Mouse (Mus musculus) erythroblast, adult 5-6 weeks (primary cell): ENCODE data around the gene Ptpn14. TPM values are rescaled to one million over a fixed set of nuclear protein-coding genes. Genes with fewer than 3 reads are reported as not detected.

Experiments used
- ATAC-seq: replicated peaks from 2 replicates; pipeline ENCODE4 v1.8.0; 2016; ENCODE audit warnings: moderate number of reproducible peaks, mild to moderate bottlenecking, moderate TSS enrichment, inconsistent platforms; ENCODE audit not compliant: poor library complexity, low FRiP score, severe bottlenecking
- total RNA-seq, 2 experiments: library from RNA; stranded (forward) in 1 of 2; stranded (reverse) in 1 of 2; fragments of 150-400 nt in 1 of 2; fragments of 200-764, 138-1000 nt in 1 of 2; gene quantifications; 2 replicates each; pipeline versions ENCODE4 v1.2.3 to v1.2.4; 2015 to 2017; ENCODE audit warnings: low replicate concordance in 2 of 2

Ptpn14 gene
- total RNA-seq, 2 experiments from 2014 or later, result 1.3 to 1.5 TPM

DNA sequence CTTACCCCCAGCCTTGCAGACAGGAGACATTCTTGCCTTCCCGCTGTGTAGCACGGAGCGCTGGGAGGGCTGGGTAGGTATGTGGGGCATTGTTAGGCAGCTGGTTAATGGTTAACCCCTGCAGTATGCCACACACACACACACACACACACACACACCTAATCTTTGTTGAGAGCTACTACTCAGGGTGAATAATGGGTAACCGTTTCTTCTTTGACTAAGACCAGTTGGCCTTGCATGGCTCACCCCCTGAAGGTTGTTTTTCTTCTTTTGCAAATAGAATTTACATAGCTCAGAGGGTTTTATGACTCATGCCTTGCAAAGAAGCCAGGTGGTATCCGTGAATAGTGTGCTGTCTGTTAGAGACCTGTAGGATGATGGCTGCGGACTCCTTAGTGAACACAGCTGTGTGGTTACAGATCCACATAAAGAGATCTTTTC, 33.5 kb downstream of the Ptpn14 start:
- no peak for ATAC-seq

DNA sequence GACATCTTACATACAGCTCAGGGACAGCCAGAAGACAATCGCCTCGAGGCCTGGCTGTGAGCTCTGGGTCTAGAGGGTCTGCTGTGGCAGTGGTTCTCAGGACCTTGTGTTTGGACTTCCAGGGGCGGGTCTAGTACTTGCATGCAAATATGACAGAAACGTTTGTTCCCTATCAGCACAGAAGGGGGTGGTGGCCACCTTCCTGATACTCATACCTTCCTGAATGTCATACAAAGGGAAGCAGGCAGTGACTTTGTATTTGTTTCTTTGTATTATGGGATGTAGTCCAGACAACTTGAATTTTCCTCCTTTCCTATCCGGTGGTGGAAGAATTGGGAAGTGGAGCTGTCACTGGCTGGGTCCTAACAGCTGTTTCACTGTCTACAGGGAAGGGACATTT, 36.2 kb downstream of the Ptpn14 start:
- no peak for ATAC-seq

DNA sequence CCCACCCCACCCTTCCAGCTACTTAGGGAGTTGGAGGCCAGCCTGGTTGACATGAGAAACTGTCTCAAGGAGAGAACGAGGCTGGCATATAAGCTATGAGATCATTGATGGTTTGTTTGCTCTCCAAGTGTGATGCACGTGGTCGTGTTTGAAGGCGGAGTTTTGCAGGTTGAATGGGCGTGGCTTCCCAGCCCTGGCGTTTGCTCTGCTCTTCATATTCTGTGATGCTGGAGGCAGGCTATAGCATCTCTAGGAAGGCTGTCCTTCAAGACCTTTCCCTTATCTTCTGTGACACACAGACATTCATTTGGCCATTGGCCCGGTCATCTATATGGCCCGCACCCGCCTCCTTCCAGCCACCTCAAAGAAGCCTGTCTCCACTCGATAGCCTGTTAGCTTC, 39.1 kb downstream of the Ptpn14 start:
- peak; percentile 84 for ATAC-seq

DNA sequence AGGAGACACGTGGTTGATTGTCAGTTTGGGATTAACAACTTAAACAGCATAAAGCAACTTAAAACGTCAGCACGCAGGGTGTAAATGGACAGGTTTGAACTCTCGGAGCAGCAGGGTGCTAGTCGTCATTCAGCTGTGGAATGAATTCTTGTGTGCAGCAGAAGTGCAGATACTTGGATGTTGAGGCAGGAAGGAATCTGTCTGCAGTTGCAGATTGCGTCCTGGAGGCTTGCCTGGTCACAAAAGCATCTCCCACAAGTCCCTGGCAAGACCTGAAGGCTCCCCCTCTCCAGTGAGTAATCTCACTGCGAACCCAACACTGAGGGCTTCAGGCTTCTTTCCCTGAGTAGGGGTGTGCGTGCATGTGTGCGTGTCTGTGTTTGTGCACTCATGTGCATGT, 39.8 kb downstream of the Ptpn14 start:
- ATAC-seq, result no peak

DNA sequence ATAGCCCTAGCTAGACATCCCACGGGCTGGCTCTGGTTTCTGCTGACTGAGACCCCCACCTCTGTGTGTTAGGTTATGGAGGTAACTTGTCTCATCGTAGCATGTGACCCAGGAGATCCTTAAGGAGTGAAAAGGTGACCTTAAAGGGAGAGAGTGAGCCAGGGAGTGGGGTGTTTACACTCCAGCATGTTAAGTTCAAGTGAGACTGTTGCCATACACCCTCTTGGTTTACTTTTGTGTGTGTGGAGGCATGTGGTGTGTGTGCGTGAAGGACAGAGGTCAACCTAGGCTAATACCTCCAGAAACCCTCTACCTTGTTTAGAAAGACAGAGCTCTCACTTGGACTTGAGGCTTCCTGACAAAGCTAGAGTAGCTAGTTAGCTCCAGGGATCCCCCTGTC, 42.4 kb downstream of the Ptpn14 start:
- ATAC-seq, result no peak

DNA sequence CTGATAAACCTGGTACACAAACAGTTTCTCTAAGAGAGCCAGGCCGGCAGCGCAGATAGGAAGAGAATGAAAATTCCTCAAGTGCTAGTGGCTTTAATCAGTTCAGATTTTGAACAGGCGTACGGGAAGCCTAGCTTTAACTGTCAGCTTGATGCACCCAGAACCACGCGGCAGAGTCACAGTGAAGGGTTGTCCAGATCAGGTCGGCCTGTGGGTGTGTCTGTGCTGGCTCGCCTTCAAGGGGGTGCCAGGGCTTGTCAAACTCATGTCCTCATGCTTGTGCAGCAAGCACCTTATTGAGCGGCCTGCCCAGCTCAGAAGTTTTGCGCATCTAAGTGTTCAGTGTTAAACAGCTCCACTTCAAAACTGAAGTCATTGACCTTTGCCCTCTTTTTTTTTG, 44.6 kb downstream of the Ptpn14 start:
- ATAC-seq, result no peak

DNA sequence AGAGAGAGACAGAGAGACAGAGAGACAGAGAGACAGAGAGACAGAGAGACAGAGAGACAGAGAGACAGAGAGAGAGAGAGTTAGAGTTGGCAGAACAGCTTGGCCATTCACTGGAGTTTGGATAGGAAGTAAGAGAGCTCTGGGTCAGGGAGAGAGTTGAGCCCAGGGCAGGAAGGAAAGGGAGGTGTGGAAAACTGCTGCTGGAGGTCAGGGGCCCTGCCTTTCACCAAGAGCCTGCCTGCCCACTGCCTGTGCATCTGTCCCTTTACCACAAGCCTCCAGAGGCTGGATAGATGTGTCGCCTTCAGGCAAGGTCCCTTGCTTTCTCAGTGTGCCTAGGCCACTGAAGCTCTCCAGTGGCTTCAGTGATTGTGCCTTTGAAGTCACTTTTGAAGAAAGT, 46.7 kb downstream of the Ptpn14 start:
- ATAC-seq, result no peak

DNA sequence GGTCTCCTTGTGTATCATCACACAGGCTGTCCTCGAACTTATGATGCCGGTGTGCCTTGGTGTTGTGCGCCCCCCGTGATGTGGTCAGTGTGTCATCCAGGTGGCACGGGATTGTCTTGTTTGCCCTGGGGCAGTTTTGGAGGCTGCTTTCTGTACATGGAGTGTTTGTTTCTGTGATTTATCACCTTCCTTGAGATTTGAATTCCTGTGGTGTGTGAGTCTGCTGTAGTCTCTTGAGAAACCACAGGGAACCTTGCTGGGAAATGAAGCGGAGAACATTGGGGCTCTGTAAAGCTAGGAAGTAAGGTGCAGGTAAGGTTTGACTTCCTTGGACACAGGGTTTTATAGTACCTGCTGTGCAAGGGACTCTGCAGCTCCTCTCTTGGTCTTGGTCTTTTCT, 49.1 kb downstream of the Ptpn14 start:
- ATAC-seq, result no peak

DNA sequence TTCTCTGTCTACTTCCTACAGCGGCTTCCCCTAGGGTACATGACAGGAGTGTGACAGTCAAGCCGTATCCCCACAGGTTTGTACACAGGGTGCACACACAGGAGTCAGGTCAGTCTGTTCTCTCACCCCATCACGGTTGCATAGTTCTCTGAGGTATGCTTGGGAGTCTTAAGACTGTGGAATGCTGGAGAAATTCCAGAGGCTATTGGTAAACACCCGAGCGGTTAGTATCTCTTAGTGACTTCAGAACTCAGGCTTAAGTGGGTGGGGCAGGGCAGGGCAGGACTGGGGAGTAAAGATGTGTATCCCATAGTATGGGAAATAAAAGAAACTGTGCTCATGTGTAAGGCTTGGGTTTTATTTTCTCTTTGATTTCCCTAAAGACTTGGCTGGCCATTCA, 50.3 kb downstream of the Ptpn14 start:
- ATAC-seq, result peak; percentile 57

DNA sequence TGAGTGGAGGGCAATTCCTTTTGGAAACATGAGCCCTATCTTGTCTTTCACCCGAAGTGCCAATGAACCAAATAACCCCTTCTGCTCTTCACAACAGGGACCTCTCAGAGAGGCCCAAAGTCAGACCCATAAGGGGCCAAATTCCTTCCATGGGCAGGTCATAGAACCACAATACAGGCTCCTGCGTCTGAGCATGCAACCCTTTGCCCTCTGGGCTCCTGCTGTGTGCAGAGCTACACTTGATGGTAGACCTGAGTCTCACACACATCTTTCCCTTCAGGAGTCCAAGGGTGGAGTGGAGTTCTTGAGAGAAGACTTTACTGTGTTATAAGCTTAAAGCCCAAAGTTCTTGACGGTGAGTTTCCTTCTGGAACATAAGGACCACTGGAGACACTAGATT, 51.2 kb downstream of the Ptpn14 start:
- ATAC-seq, result no peak

DNA sequence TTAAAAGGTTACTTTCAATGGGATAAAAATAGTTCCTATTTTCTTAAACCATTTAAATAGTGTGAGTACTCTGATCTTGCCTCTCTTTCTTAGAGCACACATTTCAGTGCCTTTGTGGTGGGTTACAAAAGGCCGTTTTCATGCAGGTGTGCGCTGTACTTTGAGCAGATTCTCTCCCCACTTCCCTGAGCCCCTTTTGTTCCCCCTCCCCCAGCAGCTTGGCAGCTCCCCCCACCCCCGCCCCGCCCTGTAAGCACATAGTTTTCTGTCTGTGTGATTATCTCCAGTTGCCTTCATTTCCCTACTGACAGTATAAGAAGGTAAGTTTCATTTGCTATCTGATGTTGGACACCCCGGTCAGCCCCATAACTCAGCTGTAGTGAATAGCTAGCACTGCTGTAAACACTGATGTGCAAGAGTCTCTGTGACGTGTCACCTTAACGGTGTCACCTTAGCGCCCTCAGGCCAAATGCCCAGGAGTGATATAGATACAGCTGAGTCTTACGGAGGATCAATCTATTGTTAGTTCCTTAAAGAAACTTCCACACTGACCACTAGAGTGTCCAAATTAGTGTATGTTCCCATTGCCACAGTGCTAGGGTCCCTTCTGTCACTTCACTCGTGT, 53.8 kb downstream of the Ptpn14 start:
- ATAC-seq, result no peak

DNA sequence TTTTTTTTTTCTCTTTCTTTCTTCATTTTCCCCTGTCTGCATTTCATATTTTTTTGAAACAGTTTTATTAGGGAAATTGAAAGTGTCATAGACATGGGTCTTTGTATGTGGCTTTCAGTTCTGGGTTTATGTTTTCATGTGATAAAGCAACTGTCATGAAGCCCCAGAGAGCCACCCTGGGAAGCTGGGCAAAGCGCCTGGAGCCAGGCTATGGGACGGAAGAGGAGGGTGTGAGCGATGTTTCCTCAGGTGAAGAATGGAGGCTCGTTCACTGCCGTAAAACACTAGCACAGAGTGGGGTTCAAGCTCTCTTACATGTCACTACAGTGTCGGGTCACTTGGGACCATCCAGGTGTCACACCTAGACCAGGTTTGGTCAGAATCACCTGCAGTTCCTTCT, 54.6 kb downstream of the Ptpn14 start:
- ATAC-seq, result no peak

DNA sequence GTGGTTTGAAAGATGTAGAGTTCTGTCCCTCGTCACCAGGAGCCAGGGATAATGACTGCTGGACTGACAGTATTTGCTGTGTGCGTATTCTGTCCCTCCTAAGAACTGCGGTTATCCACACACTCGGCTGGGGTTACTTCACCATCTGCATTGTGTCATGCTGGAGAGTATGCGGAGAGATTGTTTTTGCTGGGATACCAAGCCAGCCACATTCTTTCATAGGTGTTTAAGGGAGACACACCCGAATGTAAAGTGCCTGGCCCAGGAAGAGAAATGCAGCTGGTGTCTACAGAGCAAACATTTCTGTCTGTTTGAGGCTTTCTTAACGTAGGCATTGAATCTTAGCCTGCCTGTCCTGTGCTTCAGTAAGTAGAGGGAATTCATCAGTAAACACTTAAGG, 56.4 kb downstream of the Ptpn14 start:
- ATAC-seq, result no peak

DNA sequence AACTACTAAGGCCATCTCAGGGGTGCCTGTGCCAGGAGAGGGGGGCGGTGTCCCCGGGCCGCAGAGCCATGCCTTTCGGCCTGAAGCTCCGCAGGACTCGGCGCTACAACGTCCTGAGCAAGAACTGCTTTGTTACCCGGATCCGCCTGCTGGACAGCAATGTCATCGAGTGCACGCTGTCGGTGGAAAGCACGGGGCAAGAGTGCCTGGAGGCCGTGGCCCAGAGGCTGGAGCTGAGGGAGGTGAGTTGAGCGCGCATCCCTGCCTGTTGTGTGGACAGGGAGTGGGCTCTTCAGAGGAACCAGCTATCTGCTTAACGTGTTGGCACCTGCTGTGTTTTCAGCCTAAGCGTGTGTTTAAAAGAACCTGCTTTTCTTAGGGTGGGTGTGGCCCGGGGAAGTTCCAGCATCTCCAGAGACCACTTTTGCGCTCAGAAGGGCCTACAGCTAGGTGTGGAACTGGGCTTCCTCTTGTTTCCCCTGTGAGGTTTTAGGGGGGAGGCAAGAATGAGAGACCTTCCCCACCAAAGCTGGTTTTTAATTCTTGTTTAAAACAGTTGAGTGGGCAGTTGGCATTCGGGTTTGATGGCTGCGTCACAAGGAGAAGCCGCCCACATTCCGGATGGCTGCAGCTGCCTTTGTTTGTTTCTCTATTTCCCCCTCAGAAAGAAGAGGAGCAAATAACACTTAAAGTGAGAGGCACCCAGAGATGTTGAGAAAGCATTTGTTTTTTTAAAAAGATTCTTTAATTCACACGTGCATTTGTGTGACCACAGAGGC, 58.8 kb downstream of the Ptpn14 start:
- ATAC-seq, result no peak

DNA sequence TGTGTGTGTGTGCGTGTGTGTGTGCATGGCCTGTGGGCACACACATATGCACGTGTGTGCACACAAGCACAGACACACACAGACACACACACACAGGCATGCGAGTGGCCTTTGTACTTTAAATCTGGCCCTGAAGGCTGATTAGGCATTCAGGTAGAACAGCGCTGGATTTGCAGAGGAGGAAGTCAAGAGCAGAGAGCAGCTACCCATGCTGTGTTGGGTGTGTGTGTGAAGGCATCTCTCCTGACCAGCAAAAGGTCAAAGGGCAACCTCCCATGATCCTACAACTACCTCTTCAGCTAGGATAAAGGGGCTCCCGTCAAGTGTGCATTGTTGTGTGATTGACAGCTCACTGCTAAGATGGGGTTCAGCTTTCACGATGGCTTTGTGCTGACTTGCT, 61.5 kb downstream of the Ptpn14 start:
- ATAC-seq, result no peak

DNA sequence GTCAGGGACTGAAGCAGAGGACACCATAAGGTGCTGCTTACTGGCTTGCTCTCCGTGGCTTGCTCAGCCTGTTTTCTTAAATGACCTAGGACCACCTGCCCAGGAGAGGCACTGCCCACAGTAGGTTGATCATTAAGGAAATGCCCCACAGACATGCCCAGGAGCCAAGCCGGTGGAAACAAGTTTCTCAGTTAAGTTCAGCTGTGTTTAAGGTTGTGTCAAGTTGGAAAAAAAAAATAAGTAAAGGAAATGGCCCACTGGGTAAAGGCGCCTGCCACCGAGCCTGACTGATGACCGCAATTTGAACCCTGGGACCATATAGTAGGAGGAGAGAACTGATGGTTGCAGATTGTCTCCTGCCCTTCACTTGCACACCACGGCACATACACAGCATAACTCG, 62.6 kb downstream of the Ptpn14 start:
- no peak for ATAC-seq

DNA sequence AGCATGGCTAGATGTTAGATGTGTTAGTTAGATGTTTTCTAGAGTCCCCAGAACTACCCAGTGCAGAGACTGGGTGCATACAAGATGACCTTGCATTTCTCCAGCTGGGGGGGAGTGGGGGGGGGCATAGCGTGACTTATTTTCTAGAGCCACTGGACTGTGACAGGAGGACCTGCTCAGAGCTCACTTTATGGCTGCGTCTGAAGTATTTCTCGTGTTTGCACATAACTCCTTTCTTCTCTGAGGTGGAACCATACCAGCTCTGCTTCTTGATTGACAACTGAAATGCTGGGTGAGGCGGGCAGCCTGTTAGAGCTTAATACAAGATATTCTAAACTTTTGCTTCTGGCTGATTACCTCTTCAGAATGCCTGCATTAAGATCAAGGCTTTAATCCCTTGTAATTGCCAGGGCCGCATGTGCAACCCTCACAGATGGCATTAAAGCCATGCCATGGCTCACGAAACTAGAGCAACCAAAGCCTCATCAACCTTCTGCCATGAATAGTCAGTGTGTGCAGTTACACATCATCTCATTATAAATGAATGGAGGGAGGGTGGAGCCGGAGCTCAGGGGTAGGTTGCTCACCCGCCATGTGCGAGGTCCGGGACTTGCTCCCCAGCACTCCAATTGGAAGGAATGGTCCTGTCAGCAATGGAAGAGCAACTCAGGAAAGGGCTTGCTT, 63.6 kb downstream of the Ptpn14 start:
- ATAC-seq, result no peak

DNA sequence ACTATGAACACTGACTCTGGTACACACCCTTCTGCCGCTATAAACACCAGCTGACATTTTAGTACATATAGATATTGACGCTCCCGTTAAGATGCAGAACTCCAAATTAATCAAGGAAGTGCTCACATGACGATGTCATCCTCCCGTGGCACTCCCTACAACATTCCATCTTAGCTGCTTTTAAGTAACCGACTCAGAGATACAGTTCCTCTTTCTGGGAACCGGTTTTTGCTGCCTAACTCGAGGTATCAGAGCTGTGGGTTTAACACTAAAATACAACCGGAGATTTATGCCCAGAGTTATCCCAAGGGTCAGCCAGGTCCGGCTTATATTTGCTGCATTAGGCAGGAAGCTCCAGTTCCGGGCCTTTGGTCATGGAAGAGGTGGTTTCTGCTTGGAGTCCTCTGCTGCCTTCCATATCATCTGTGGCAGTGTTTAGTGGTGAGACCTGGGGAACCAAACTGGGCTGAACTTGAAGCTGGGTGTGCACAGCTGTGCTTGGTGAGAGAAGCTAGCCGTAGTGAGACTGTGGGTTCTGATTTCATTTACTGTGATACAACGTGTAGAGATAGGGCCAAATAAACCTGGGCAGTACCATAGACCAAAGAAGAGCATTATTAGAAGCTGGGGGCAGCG, 64.6 kb downstream of the Ptpn14 start:
- ATAC-seq, result no peak

DNA sequence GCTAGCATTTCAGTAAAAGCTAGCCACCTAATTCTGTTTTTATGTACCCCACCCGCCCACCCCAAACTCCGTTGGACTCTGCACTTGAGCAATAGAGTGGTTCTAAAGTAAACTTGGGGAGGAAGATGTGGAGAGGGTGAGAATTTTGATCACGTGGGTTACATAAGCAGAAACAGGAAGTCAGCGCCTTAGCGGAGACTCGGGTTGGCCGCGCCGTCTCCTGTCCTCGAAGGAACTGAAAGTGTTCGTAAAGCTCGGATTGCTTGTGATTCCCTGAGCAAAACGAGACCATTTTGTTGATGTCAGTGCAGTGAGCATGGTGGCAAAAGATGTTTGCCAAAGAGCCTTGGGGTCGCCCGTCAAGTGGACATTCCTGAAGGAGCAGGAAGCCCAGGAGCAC, 70.9 kb downstream of the Ptpn14 start:
- ATAC-seq, result no peak

DNA sequence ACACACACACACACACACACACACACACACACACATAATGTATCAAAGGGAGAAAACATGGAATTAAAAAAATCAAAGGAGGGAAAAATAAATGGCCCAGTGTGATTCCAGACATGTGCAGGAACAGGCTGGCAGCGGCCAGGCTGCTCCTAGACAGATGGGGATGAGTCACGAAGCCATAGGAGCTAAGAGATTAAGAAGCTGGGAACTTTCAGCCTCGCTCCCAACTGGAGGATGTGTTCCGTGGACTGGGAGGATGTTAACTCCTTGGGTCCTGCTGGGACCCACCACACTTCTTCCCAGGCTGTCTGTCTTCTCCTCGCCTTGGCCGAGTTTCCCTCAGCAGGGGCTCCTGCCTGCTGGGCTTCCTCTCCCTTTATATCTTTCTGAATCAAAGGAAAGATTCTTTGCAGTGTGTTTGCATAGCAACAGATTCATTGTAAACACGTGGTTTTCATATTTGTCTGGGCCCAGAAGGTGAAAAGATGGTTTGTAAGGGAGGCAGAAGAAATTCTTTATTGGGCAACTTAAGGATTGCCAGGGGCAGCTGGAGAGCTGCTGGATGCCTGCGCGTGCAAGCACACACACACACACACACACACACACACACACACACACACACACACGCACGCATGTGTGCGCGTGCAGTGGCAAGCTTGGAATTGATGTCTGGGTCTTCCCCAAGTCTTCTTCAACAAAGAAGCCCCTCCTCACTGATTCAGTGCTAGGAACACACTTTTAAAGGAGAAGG, 72.3 kb downstream of the Ptpn14 start:
- ATAC-seq, result no peak
